Mouse (Mus musculus): ENCODE measurements around the gene Sumf1. TPM values are rescaled to one million over a fixed set of nuclear protein-coding genes. Genes with fewer than 3 reads are reported as not detected.
A peak's percentile ranks its signal among the peaks of the same experiment; 100 is the strongest.

The Sumf1 gene
- polyA plus RNA-seq, 1 experiment from 2014 or later, result 22.7 TPM

- H3K4me2 ChIP-seq (replicated peaks), result no peak overlapping the region
- no peaks in the 10 kb centered on the region for H3K9me3 ChIP-seq
- WGBS, result 84% methylated on average over 7 of the region's 7 CpGs
- no peaks in the 10 kb centered on the region for H3K4me1 ChIP-seq
- 0 out of 2 replicates have a peak, but pooled peaks cover 9% of the 10 kb centered on the region for H3K36me3 ChIP-seq
- no peak overlapping the region for H3K27ac ChIP-seq
- H3K4me3 ChIP-seq, result no peak overlapping the region
- H3K9ac ChIP-seq, result no peak overlapping the region
- no peak for ATAC-seq (ENCODE audit: insufficient number of reproducible peaks, insufficient read depth, low FRiP score, low TSS enrichment)
- H3K27me3 ChIP-seq, result no peaks in the 10 kb centered on the region
These were observed 114.4 kb downstream of the Sumf1 start for GRCm38 (mm10) chr6:108070947-108071346.

- Histone ChIP-seq H3K27me3 (no peaks in the 10 kb centered on the region), H3K4me2 (replicated peaks) (peak overlapping the region; percentile 57), H3K27ac (peak overlapping the region; percentile 70), H3K36me3 (no peaks in the 10 kb centered on the region), H3K9ac (no peak overlapping the region), H3K4me3 (peak overlapping the region; percentile 62), H3K9me3 (no peaks in the 10 kb centered on the region), H3K4me1 (no peaks in the 10 kb centered on the region)
- 15% methylated on average over 5 of the region's 6 CpGs for WGBS
- no peak for ATAC-seq (ENCODE audit: insufficient number of reproducible peaks, insufficient read depth, low FRiP score, low TSS enrichment)
These were observed 119.8 kb downstream of the Sumf1 start for GRCm38 (mm10) chr6:108065583-108065982.

DNA sequence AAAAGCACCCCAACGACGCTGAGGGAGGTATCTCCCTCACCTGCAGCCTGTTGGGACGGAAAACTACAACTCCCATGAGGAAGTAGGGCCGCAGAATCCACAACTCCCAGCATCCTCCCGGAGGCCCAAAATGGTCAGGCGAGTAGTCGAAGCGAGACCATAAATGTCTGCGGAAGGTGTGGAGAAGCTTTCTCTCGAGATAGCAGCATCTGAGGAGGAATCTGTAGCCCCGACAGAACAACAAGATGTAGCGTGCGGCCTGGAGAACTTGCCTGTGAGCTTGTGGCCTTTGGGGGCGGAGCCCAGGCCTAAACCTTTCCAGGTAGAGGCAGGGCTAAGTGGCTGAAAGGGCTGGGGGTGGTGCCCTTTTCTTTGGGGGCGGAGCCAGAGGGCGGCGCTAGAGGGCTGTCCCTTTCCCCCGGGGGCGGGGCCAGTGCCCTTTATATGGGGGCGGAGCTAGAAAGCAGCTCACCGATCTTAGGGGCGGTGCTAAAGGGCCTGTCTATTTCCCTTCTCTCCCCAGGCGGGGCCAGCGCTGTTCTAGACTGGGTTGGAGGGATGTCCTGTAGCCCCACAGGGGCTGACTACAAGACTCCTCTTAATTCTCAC, 120.4 kb downstream of the Sumf1 start, which contains the start of gene Setmar:
Setmar (plus strand) TSS at position 128 of the 609 bp plus-strand sequence.
- WGBS, result under 1% methylated on average over 24 of the region's 24 CpGs
- no peaks in the 10 kb centered on the region for H3K9me3 ChIP-seq

GRCm38 (mm10) chr6:108061121-108061520, 124.3 kb downstream of the Sumf1 start:
- Histone ChIP-seq H3K4me3 (no peak overlapping the region), H3K4me2 (replicated peaks) (no peak overlapping the region), H3K36me3 (no peaks in the 10 kb centered on the region), H3K9ac (no peak overlapping the region), H3K4me1 (no peaks in the 10 kb centered on the region), H3K27ac (no peak overlapping the region), H3K9me3 (no peaks in the 10 kb centered on the region), H3K27me3 (no peaks in the 10 kb centered on the region)
- no peak for ATAC-seq (ENCODE audit: insufficient number of reproducible peaks, insufficient read depth, low FRiP score, low TSS enrichment)
- 74% methylated on average over 3 of the region's 3 CpGs for WGBS

More for the DNA sequence above, 120.4 kb downstream of the Sumf1 start, which contains the start of gene Setmar:
- peak within 1 kb of the TSS; percentile 62 for H3K4me3 ChIP-seq
- H3K4me1 ChIP-seq, result no peaks in the 10 kb centered on the region
- peak within 1 kb of the TSS; percentile 90 for H3K27ac ChIP-seq
- H3K36me3 ChIP-seq, result no peaks in the 10 kb centered on the region
- no peaks in the 10 kb centered on the region for H3K27me3 ChIP-seq
- peak within 1 kb of the TSS; percentile 48; the same call in 1 of the 2 replicates for H3K9ac ChIP-seq
- peak within 1 kb of the TSS; percentile 57 for H3K4me2 ChIP-seq (replicated peaks)
- ATAC-seq (ENCODE audit: insufficient number of reproducible peaks, insufficient read depth, low FRiP score, low TSS enrichment), result peak; percentile 99

- Histone ChIP-seq H3K27ac (no peak overlapping the region), H3K9ac (no peak overlapping the region), H3K4me3 (no peak overlapping the region), H3K4me1 (no peaks in the 10 kb centered on the region), H3K27me3 (no peaks in the 10 kb centered on the region), H3K36me3 (no peaks in the 10 kb centered on the region), H3K9me3 (no peaks in the 10 kb centered on the region), H3K4me2 (replicated peaks) (no peak overlapping the region)
- no peak for ATAC-seq (ENCODE audit: insufficient number of reproducible peaks, insufficient read depth, low FRiP score, low TSS enrichment)
- WGBS, result 88% methylated on average over 5 of the region's 5 CpGs
These were observed 127.3 kb downstream of the Sumf1 start for GRCm38 (mm10) chr6:108058066-108058465.

DNA sequence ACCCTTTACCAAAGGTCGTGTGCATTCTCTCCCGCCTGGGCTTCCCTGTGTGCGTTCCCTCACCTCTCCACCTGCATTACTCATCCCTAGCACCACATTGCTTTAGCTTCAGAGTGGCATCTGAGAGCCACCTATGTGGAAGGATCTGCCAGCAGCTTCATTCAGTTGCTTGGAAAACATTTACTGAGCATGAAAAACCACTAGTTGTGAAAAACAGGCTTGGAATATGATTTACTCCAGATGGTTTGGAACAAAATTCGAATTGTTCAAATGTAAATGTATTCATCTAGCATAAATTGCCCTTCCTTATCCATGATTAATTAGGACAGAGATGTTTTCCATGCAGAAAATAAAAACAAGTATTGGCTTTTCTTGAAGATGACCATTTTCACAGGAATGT, 128.0 kb downstream of the Sumf1 start:
- 65% methylated on average over 4 of the region's 4 CpGs for WGBS
- no peak for ATAC-seq (ENCODE audit: insufficient number of reproducible peaks, insufficient read depth, low FRiP score, low TSS enrichment)
- H3K4me1 ChIP-seq, result no peaks in the 10 kb centered on the region
- no peaks in the 10 kb centered on the region for H3K9me3 ChIP-seq
- no peak overlapping the region for H3K9ac ChIP-seq
- no peaks in the 10 kb centered on the region for H3K27me3 ChIP-seq
- H3K36me3 ChIP-seq, result no peaks in the 10 kb centered on the region
- no peak overlapping the region for H3K4me3 ChIP-seq
- no peak overlapping the region for H3K27ac ChIP-seq
- no peak overlapping the region for H3K4me2 ChIP-seq (replicated peaks)

Other genes with a start within 250 kb of the Sumf1 start
- gene Setmar, start 120.5 kb downstream of the Sumf1 start, polyA plus RNA-seq (2016; fragmentation: Nextera tagmentation; extraction: Ambion mirVana), result 8.1 and 8.4 TPM in 2 replicates
- gene Itpr1, start 27.5 kb upstream of the Sumf1 start, polyA plus RNA-seq (2016; fragmentation: Nextera tagmentation; extraction: Ambion mirVana), result 11.9 and 12.5 TPM in 2 replicates